In genomic region chr2:32020229-32020628, GRCm38 (mm10) we compare ENCODE assay signal across 21 mouse cellular contexts. TPM values are rescaled to one million over a fixed set of nuclear protein-coding genes. Genes with fewer than 3 reads are reported as not detected.
DNase-seq lines count a peak whose midpoint lies in the region; ATAC-seq and TF ChIP-seq lines count a peak whose summit lies in the region.
"Had no signal": no experiment of that assay in that cellular context is flagged by ENCODE, and none has a peak within 500 bp of the region (broad histone marks: within the 10 kb centered on the region; RNA-seq: fewer than 3 reads in every experiment).

No protein-coding gene starts in this region.

- WGBS in liver, postnatal 0 days (ENCODE audit: insufficient replicate concordance) = 83% methylated on average over 5 of the region's 5 CpGs
- 90% methylated on average over 5 of the region's 5 CpGs for WGBS in liver, embryonic 12.5 days (ENCODE audit: insufficient replicate concordance)
- WGBS in forebrain, embryonic 16.5 days = 95% methylated on average over 5 of the region's 5 CpGs

- intact Hi-C loops in heart, postnatal 14 days (cut with DNase I) = no loop called here

- H3K4me1 ChIP-seq in liver, postnatal 0 days (ENCODE audit: insufficient read depth) = no peaks in the 10 kb centered on the region
- peaks cover 12% of the 10 kb centered on the region for H3K4me1 ChIP-seq in liver, embryonic 12.5 days
- H3K4me1 ChIP-seq in forebrain, embryonic 16.5 days (replicated peaks; ENCODE audit: control insufficient read depth, insufficient read depth, low read length) = no peaks in the 10 kb centered on the region
- H3K4me1 ChIP-seq: embryonic facial prominence, embryonic 15.5 days; forebrain, embryonic 10.5 days; heart, embryonic 15.5 days; hindbrain, embryonic 12.5 days had no signal

- no peaks in the 10 kb centered on the region for H3K9me3 ChIP-seq in liver, postnatal 0 days (ENCODE audit: low read length)
- no peaks in the 10 kb centered on the region for H3K9me3 ChIP-seq in liver, embryonic 12.5 days (replicated peaks)
- no peaks in the 10 kb centered on the region for H3K9me3 ChIP-seq in forebrain, embryonic 16.5 days (ENCODE audit: control insufficient read depth, low read length)
- H3K9me3 ChIP-seq: embryonic facial prominence, embryonic 15.5 days; forebrain, embryonic 10.5 days; heart, embryonic 15.5 days; hindbrain, embryonic 12.5 days had no signal

- no peak overlapping the region for H3K4me3 ChIP-seq in liver, postnatal 0 days (ENCODE audit: low read depth, low read length)
- no peak overlapping the region for H3K4me3 ChIP-seq in liver, embryonic 12.5 days
- no peak overlapping the region for H3K4me3 ChIP-seq in forebrain, embryonic 16.5 days (replicated peaks; ENCODE audit: low read length)
- H3K4me3 ChIP-seq: embryonic facial prominence, embryonic 15.5 days; erythroblast, embryonic 14.5 days; forebrain, embryonic 10.5 days; heart, embryonic 15.5 days; hindbrain, embryonic 12.5 days had no signal

- peak; percentile 22; the same call in 1 of the 2 replicates for TF ChIP-seq CTCF in liver, postnatal 0 days (IDR thresholded peaks at IDR 0.05; ENCODE audit: low read depth)

- DNase-seq in heart, adult 11 months = peak; percentile 88
- DNase-seq in heart, postnatal 14 days = no peak
- DNase-seq in liver, postnatal 0 days = no peak
- DNase-seq in thymus, postnatal 14 days = peak; percentile 50
- no peak for DNase-seq in thymus, postnatal 25 days
- DNase-seq: cerebellum, adult 11 months; cerebellum, adult 8-10 months; cerebellum, postnatal 14 days; embryo, embryonic 11 days; gastrocnemius, postnatal 10 days; heart, postnatal 36 days had no signal

- H3K27me3 ChIP-seq in liver, postnatal 0 days (ENCODE audit: insufficient read depth, low read length) = no peaks in the 10 kb centered on the region
- H3K27me3 ChIP-seq in liver, embryonic 12.5 days (replicated peaks) = no peaks in the 10 kb centered on the region
- no peaks in the 10 kb centered on the region for H3K27me3 ChIP-seq in forebrain, embryonic 16.5 days (replicated peaks; ENCODE audit: control insufficient read depth, insufficient read depth, low read length)
- H3K27me3 ChIP-seq: embryonic facial prominence, embryonic 15.5 days; heart, embryonic 15.5 days; hindbrain, embryonic 12.5 days had no signal

- no peak for ATAC-seq in liver, postnatal 0 days
- no peak for ATAC-seq in liver, embryonic 12.5 days
- ATAC-seq in forebrain, embryonic 16.5 days = no peak
- ATAC-seq: forebrain, embryonic 14.5 days; hindbrain, embryonic 16.5 days had no signal

- peaks cover 73% of the 10 kb centered on the region for H3K36me3 ChIP-seq in liver, postnatal 0 days (replicated peaks; ENCODE audit: insufficient read depth, low read length)
- H3K36me3 ChIP-seq in liver, embryonic 12.5 days = peaks cover 98% of the 10 kb centered on the region
- H3K36me3 ChIP-seq in forebrain, embryonic 16.5 days (ENCODE audit: control insufficient read depth, insufficient read depth) = peaks cover 28% of the 10 kb centered on the region

- no peak overlapping the region for H3K4me2 ChIP-seq in liver, postnatal 0 days (ENCODE audit: low read depth, low read length)
- H3K4me2 ChIP-seq in liver, embryonic 12.5 days = no peak overlapping the region
- H3K4me2 ChIP-seq in forebrain, embryonic 16.5 days (ENCODE audit: low read length) = no peak overlapping the region
- H3K4me2 ChIP-seq: embryonic facial prominence, embryonic 15.5 days; heart, embryonic 11.5 days; heart, embryonic 15.5 days; hindbrain, embryonic 12.5 days had no signal

- H3K9ac ChIP-seq in liver, postnatal 0 days (replicated peaks) = no peak overlapping the region
- no peak overlapping the region for H3K9ac ChIP-seq in liver, embryonic 12.5 days
- H3K9ac ChIP-seq in forebrain, embryonic 16.5 days (replicated peaks; ENCODE audit: low read depth, low read length) = no peak overlapping the region
- H3K9ac ChIP-seq: embryonic facial prominence, embryonic 15.5 days; heart, embryonic 15.5 days; hindbrain, embryonic 12.5 days had no signal

- no peak overlapping the region for H3K27ac ChIP-seq in liver, postnatal 0 days (ENCODE audit: low read depth)
- H3K27ac ChIP-seq in liver, embryonic 12.5 days = no peak overlapping the region
- H3K27ac ChIP-seq in forebrain, embryonic 16.5 days (ENCODE audit: low read length) = no peak overlapping the region
- H3K27ac ChIP-seq: embryonic facial prominence, embryonic 15.5 days; forebrain, embryonic 10.5 days; heart, embryonic 15.5 days; hindbrain, embryonic 12.5 days had no signal

- no peak for TF ChIP-seq EP300 in liver, postnatal 0 days (IDR thresholded peaks at IDR 0.05; ENCODE audit: low read depth)

RNA-seq across cellular contexts. Expression of gene Nup214, which starts 46.0 kb away (rescaled TPM):
- total RNA-seq in heart, postnatal 14 days (2021) = 10 to 100 TPM; 37.0 to 38.1 TPM
- polyA plus RNA-seq in liver, postnatal 0 days (2015; fragmentation: Nextera tagmentation; extraction: Ambion mirVana) = 20.8 and 31.2 TPM in 2 replicates
- polyA plus RNA-seq in liver, embryonic 12.5 days (2016; fragmentation: Nextera tagmentation; extraction: Ambion mirVana) = 67.8 and 70.7 TPM in 2 replicates
- 67.8 and 69.2 TPM in 2 replicates for polyA plus RNA-seq in forebrain, embryonic 16.5 days (2015; fragmentation: Nextera tagmentation; extraction: Ambion mirVana)

Comparison
In these comparisons a context has a peak if more than half of its experiments do, and no peak if none do; other contexts are left out.
1. DNase-seq: peak in heart, adult 11 months (single experiment) and thymus, postnatal 14 days (single experiment); none in heart, postnatal 14 days (0 of 2), liver, postnatal 0 days (single experiment) and thymus, postnatal 25 days (single experiment).